Mouse (Mus musculus): Measurements from ENCODE around the gene B4galt2. TPM values are rescaled to one million over a fixed set of nuclear protein-coding genes. Genes with fewer than 3 reads are reported as not detected.
A peak's percentile ranks its signal among the peaks of the same experiment; 100 is the strongest.

B4galt2 gene
- total RNA-seq, 2 experiments from 2014 or later = 0.54 TPM; not detected in 1

DNA sequence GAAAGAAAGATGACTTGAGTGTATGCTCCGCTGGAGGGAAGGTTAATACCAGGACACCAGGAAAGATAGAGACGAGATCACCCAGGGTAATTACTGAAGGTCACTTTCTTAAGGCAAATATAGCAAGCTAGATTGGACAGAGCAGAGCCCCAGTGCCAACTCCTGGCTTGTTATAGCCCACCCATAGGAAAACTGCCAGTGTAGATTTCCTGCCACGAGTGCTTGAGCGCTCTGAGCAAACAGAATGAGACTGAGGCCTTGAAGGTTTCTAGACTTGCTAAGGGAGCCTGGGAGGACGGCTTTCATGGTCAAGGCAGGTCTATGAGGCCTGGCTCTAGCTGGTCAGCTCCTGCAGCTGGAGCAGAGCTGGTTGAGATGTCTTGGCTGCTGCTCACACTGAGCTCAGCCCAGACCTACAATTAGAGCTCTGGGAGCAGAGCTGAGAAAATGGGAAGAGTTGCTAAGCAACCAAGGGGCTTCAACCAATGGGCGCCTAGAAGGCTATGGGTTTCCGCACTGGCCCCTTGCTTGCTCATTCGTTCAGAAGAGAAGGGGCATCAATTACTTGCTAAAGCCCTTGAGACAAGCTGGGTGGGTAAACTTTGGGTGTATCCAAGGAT is 25.7 kb upstream of the B4galt2 start:
- no peak for ATAC-seq (replicated peaks; ENCODE audit: poor library complexity)

DNA sequence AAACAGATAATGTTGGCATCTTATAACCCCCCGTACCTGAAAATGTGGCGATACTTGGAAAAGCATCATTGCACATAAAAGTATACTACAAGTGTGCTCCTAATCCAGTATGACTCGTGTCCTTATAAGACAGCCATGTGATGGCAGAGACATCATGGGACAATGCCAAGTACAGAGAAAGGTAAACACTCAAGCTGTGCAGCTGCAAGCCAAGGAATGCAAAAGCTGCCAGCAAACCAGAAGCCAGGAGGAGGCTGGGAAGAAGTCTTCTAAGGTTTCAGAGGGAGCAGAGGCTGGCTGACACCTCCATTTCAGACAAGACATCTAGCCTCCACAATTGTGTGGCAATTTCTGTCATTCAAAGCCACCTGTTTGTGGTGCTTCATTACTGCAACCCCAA is 22.9 kb upstream of the B4galt2 start:
- no peak for ATAC-seq (replicated peaks; ENCODE audit: poor library complexity)

DNA sequence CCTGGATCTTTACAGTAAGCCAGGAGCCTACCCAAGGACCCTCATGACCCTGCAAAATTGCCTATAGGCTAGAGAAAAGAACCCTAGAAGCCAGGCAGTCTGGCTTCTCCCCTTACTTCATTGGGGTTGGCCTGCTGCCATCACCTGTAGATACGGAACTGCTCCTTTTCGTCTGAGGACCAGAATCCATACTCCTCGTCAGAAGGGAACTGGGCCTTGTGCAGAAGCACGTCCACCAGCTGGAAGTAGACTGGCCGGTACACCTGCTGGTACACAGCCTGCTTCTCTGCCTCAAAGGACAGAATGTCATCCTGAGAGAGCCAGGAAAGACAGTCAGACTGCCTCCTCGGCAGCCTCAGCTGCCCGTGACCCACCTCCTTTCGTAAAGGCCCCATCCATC is 21.5 kb upstream of the B4galt2 start:
- ATAC-seq (replicated peaks; ENCODE audit: poor library complexity) = no peak

DNA sequence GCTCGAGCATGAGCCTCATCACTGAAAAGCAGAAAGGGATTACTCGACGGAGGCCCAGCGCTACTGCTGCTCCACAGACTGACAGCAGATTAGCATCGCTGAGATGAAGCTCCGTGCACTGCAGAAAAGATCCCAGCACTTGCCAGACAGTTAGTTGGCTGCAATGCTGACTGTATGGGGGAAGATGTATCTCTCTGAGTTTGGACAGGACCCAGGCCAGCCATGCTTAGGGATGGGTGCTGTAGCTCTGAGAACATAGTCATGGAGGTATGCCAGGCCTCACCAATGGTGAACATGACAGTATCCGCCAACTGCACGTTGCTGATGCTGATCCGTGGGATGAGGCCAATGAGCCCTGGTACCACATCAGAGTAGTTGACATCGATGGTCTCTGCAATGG is 20.8 kb upstream of the B4galt2 start:
- no peak for ATAC-seq (replicated peaks; ENCODE audit: poor library complexity)

DNA sequence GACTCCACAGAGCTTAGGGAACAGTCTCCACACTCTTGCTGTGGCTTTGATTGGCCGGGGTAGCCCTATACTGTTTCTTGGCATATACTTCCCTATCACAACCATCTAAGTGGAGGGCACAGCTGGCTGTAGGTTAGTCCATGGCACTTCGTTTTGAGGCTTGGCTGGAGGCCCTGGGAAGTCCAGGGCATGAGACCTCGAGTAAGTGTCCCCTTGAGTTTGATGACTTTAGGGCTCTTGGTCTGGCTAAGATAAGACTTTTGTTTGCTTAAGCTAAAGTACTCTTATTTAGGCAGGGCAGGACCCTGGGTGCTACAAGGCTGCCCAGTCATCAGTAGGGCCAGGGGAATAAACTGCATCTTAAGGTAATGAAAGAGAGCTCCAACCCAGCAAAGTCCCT is 14.8 kb upstream of the B4galt2 start:
- no peak for ATAC-seq (replicated peaks; ENCODE audit: poor library complexity)

DNA sequence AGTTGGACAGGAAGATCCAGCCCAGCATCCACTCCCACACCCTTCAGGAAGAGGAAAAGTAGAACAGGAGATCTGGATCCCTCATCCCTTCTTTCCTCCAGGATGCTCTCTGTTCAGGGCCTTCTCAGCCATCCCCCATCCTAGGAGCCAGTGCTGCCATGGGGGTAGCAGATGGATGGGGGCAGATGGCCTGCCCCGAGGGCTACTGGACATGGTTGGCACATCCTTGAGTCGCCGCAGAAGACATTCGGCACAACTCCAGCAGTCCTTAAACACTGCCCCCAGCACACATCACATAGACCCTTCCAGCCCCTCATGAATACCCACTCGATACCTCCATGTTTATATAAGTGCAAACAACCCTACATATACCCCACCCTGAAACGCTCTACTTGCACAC is 12.7 kb upstream of the B4galt2 start:
- no peak for ATAC-seq (replicated peaks; ENCODE audit: poor library complexity)

DNA sequence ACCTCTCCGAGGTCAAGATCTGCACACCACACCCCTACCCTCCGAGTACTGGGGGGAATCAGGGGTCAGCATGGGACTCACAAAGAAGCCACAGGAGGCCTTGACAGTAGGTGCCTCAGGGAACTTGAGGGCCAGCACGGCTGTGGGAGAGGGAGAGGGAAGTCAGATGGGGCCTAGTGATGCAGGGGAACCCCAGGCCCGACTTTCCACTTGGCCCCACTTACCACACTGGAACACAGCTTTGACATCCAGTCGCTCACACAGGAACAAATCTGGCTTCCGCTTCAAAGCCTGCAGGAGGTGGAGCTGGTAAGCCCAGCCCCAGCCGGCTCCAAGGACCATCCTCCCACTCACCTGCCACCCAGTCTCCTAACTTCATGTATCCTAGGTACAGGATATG is 12.1 kb upstream of the B4galt2 start:
- ATAC-seq (replicated peaks; ENCODE audit: poor library complexity) = no peak

DNA sequence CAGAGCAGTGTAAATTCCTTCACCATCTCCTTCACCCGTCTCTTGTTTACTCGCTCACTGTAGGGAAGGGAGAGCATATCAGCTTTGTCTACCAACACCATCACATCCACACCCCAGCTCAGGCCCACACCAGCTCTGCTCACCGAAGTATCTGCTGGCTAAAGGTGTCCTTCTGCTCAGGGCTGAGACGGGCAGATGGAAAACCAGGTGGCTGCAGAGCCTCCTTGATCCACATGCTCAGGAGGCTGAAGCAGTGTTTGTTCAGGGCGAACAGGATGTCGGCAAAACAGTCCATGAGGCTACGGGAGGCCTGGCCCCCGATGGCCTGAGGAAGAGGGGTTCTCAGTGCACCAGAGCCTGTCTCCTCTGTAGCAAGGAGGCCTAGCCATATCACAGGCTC is 11.3 kb upstream of the B4galt2 start:
- ATAC-seq (replicated peaks; ENCODE audit: poor library complexity) = no peak

DNA sequence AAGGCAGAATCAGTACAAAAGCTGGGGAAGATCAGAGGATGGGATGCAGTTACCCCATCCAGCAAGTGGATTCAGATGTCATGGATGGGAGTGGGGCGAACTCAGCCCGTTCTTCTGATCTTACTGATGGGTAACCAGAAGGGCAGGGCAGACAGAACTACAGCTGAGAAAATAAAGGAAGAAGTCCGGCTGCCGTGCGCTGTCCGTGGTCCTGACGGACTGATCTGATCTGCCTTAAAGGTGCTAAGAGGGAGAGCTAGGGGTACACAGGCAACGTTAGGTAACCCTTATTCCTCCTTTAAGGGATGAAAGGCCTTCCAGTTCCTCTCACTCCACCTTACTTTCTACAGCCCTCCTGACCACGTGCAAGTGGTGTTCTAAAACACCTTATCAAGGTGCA is 10.1 kb upstream of the B4galt2 start:
- peak; percentile 57 for ATAC-seq (replicated peaks; ENCODE audit: poor library complexity)

DNA sequence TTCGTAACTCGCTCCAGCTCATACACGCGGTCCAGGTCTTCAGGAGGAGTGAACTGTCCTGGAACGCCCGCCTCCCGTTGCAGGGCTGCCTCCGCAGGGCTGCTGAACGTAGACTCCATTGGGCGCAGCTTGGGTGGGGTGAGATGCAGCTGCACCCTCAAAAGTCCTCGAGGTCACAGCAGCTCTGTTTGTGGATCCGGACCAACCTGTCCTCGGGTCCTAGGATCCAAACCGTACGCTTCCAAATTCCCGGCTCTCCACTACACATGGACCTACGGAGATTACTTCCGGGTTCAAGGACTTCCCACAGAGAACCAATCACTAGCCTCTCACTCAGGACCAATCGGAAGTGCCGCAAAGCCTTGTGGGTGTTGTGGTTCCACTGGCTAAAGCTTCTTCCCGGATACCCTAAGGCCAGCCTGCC is 8.5 kb upstream of the B4galt2 start, which contains the start of gene Dph2:
Dph2 (minus strand) TSS at position 295 of the 424 bp plus-strand sequence.
- ATAC-seq (replicated peaks; ENCODE audit: poor library complexity) = peak; percentile 89

DNA sequence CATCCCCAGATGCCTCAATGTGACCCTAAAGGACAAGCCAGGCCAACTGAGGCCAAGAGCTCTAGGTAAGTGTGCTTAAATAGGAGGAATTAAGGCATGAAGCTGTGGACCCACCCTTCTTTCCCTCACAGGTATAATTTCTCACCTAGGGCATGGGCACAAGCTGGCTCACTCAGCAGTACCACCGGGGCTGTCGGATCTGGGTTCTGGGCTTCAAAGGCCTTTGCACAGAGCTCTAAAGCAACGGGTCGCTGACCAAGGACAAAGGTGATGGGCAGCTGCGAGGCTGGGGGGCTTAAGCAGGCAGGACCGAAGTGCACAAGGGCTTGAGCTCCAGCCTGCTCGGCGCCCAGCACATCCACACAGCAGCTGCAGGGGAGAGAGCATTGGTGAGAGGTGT is 7.5 kb upstream of the B4galt2 start:
- no peak for ATAC-seq (replicated peaks; ENCODE audit: poor library complexity)

DNA sequence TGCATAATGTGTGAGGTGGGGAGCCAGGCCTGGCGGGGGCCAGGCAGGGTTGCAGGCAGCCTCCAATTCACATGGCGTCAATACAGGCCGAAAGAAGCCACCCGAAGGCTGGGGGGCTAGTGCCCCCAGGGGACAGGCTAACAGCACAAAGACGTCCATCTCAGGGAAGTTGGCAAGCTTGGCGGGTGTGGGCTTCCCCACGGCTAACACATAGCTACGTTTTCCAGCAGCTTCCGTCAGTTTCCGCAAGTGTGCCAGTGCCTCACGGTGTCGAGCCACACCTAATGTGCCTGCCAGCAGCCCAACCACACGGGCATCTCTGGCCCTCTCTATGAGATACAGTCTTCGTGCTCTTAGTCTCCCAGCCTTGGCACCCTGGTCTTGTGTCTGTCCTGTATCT is 6.7 kb upstream of the B4galt2 start:
- ATAC-seq (replicated peaks; ENCODE audit: poor library complexity) = no peak

DNA sequence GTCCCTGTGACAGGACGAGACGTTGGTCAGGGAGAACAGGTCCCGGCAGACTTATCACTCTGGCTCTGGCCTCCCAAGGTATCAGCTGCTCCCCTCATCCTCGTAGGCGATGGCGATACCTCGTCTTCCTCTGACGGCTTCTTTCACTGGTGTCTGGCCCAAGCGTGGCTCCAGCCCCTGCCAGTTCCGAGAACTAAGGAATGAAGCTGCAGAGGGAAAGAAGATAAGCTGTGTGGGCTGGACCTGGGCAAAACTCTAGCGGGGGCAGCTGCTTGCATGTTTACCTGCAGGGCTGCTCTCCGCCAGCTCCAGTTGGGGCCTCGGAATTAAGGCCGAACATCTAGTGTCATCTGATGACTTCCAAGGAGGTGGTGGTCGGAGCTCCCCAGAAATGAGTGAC is 6.2 kb upstream of the B4galt2 start:
- no peak for ATAC-seq (replicated peaks; ENCODE audit: poor library complexity)

DNA sequence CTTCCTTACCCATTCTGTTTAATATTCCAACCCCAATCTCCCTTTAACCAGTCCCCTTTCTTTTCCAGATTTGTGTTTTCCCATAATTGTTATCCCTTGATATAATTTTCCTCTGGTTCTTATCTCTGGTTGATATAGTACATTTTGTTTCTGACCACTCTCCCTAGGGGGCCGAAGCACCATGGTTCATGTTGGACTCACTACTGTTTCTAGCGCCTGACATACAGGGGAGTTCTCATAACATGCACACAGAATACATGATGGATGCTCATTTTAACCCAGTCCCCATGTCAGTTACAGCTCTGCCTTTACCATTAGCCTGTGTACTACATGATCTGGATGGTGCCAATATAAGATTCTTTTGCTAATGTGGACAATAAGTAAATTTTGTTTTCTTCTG is 4.6 kb upstream of the B4galt2 start:
- no peak for ATAC-seq (replicated peaks; ENCODE audit: poor library complexity)

DNA sequence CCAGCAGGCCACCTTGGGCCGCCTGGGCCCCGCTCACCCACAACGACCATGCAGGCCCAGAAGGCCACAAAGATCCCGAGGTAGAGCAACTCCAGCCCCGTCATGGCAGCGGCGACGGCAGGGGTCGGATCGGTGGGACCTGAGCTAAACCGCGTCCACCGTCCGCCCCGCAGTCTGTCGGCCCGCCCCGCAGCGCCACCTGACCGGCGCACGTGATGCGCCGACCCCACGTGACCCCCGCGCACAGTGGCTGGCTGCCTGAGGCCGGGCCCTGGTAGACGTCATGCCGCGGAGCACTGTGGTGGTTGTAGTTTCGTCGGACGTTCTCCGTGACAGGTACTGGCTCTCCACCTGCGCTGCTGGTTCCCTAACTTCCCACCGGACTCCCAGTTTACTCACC is 3.8 kb upstream of the B4galt2 start, which contains the start of gene Atp6v0b:
Atp6v0b (minus strand) TSS at position 201 of the 400 bp plus-strand sequence.
- peak; percentile 70 for ATAC-seq (replicated peaks; ENCODE audit: poor library complexity)

DNA sequence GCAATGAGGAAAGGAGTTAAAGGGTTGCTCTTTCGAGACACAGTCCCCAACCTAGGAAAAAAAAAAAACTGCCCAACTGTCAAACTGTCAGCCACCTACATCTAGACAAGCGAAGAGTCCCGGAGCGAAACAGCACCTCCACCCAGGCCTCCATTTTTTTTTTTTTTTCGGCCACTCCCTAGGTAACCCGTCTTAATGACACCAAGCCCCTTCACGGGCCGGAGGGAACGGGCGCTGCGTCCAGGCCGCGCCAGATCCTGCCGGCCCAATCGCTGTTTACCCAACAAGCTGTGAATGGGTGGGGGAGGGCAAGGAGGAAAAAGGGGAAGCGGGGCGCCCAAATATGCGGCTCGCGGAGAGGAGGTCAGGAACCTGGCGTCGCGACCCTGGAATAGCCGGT is 3.4 kb upstream of the B4galt2 start:
- ATAC-seq (replicated peaks; ENCODE audit: poor library complexity) = peak; percentile 46

DNA sequence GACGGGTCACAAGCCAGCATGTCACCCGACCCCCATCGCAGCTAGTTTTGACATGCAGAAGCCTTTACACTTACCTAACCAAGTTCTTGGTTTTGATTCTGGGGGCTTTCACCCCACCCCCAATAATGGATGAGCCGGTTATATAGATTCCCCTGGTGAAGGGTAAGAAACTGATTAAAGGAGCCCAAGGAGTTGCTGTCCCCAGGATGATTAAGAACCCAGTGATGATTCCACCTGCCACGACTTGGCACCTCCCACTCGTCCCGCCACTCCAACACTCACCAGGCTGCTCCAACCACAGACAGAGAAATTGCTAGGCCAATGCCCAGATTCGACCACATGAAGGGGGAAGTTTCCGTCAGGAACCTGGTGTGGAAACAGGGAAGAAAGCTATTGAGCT is 2.7 kb upstream of the B4galt2 start:
- peak; percentile 1; the same call in 1 of the 2 replicates for ATAC-seq (replicated peaks; ENCODE audit: poor library complexity)

DNA sequence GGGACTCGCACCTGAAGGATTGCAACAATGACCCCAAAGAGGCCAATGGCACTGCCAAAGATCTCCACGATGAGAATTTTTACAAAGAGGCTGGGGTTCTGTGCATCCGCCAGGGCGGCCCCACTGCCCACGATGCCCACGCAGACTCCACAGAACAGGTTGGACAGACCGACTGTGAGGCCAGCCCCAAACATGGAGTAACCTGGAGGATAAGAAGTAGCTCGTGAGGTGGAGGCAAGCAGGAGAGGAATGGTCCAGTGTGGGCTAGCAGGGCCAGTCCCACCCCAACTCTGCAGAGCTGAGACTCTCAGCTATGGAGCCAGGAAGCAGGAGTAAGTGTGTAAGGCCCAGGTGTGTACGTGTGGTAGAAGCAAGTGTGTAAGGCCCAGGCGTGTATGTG is 1.8 kb upstream of the B4galt2 start:
- no peak for ATAC-seq (replicated peaks; ENCODE audit: poor library complexity)

DNA sequence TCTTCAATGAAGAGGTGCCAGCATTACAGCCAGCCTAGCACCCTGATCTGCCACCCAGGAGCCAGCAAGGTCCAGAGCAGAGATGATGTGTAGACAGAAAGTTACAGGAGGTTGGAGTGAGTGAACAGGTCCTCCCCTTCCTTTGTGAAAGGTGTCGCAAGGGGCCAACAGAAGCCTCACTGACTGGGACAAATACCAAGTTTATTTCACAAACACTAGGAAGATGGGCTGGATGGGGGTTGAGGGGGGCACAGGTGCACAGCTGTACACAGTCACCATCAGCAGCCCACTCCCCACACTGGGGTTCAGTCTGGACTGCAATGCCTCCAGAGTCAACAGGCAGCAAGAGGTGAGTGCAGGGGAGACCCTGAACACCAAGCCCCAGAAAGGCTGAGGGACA is 859 bp upstream of the B4galt2 start:
- no peak for ATAC-seq (replicated peaks; ENCODE audit: poor library complexity)

DNA sequence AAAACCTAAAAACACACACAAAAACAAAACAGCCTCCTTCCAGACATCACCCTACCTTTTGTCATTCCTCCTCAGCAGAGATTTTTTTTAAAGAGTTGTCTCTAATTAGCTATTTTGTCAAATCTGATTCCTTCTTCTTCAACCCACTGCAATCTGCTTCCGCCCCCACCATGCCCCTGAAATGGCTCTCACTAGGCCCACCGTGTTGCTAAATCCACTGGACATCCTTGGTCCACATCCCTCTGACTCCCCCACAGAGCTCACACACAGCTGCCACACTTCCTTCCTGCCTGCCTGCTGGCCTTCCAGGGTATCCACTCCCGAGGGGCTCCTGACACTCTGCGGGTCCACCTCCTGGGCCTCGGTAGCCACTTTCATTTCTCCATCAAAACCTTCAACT is 4.6 kb downstream of the B4galt2 start:
- ATAC-seq (replicated peaks; ENCODE audit: poor library complexity) = no peak

DNA sequence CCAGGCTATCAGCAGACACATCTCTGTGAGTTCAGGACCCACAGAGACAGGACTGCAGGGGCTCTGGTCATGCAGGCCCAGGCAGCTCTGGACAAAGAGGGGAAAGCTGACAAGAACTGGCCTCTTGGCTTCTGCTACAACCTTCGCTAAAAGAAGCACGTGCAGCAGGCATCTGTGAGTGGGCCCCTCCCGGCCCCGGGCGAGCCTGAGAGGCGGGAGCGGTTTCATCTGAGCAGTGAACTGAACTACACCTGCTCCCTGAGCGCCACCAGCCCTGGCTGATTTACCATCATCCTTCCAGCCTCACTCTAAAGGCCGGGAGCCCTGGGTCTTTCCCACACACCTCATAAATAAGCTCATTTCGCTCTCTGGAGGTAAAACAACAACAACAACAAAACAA is 5.0 kb downstream of the B4galt2 start:
- no peak for ATAC-seq (replicated peaks; ENCODE audit: poor library complexity)

DNA sequence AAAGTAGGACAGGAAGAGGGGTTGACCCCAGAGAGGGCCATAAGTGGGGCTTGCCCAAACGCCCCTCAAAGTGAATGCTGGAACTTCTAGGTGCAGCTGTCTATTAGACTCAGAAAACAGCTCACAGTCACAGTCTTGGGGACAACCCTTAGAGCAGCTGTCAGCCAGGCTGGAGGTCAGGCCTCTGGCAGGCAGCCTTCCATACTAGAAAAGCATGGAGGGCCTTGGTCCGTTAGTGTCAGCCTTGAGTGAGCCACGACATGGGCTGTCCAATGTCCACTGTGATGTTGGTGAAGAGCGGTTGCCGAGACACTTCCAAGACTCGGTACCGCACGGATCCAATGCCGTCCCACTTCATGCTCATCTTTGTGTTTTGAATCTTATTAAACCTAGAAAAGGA is 9.7 kb downstream of the B4galt2 start:
- no peak for ATAC-seq (replicated peaks; ENCODE audit: poor library complexity)

DNA sequence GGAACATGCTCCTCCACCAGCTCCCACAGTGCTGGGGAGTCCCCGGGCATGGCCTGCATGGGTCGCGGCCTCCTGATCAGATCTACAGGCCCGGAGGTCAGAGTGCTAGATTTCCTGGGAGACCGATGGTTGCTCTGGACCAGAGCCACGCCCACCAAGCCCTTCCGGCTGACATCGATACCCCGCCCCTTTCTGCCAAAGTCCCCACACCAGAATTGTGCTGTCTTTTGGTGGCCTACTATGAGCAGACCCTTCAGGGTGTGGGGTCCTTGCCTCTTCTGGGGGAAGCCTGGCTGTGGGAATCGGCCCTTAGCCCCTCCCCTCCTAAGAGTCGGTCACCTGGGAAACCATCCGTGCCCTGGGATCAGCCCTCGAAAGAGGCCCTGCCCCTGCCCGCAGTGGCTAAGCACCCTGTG is 10.8 kb downstream of the B4galt2 start, which contains the start of gene Ccdc24:
Ccdc24 (minus strand) TSS at position 87 of the 416 bp plus-strand sequence.
- ATAC-seq (replicated peaks; ENCODE audit: poor library complexity) = no peak

Measured in megakaryocyte progenitor cell, adult 5-6 weeks (primary cell).